Mouse (Mus musculus) layer of hippocampus, postnatal 14 days (tissue): ENCODE data around the gene Bcor. TPM values are rescaled to one million over a fixed set of nuclear protein-coding genes. Genes with fewer than 3 reads are reported as not detected.

Experiments
- DNase-seq, 2 experiments: peaks; one replicate each; pipeline ENCODE4 v3.0.0; 2021 to 2022; ENCODE audit warnings: low spot score in 2 of 2, mixed read lengths in 1 of 2
- total RNA-seq, 2 experiments: library from RNA; stranded (reverse); gene quantifications; 2 replicates each; pipeline ENCODE4 v1.2.3; 2021

The Bcor gene
- total RNA-seq, 2 experiments from 2014 or later, result 18.6 to 19.1 TPM

- no peak for DNase-seq
These were observed 31.7 kb downstream of the Bcor start for GRCm38 (mm10) chrX:12128165-12129083.

GRCm38 (mm10) chrX:12127799-12128164 is 32.4 kb downstream of the Bcor start:
- DNase-seq, result no peak

- no peak for DNase-seq
These were observed 33.0 kb downstream of the Bcor start for GRCm38 (mm10) chrX:12127106-12127670.

- DNase-seq, result no peak
These were observed 33.6 kb downstream of the Bcor start for GRCm38 (mm10) chrX:12126408-12127105.

GRCm38 (mm10) chrX:12124571-12124970 is 35.6 kb downstream of the Bcor start:
- DNase-seq, result no peak

GRCm38 (mm10) chrX:12123687-12124087 is 36.5 kb downstream of the Bcor start:
- no peak for DNase-seq

- DNase-seq, result no peak
These were observed 37.4 kb downstream of the Bcor start for GRCm38 (mm10) chrX:12122594-12123331.

- DNase-seq, result no peak
These were observed 40.7 kb downstream of the Bcor start for GRCm38 (mm10) chrX:12119476-12119875.

GRCm38 (mm10) chrX:12116128-12116527 is 44.0 kb downstream of the Bcor start:
- DNase-seq, result no peak

GRCm38 (mm10) chrX:12112166-12112565 is 48.0 kb downstream of the Bcor start:
- no peak for DNase-seq

GRCm38 (mm10) chrX:12110518-12110917 is 49.6 kb downstream of the Bcor start:
- DNase-seq, result no peak

- DNase-seq, result no peak
These were observed 54.8 kb downstream of the Bcor start for GRCm38 (mm10) chrX:12105358-12105757.

- no peak for DNase-seq
These were observed 63.2 kb downstream of the Bcor start for GRCm38 (mm10) chrX:12096783-12097526.

- no peak for DNase-seq
These were observed 66.8 kb downstream of the Bcor start for GRCm38 (mm10) chrX:12093371-12093770.

GRCm38 (mm10) chrX:12091431-12092061 is 68.6 kb downstream of the Bcor start:
- DNase-seq, result peak in 1 of 2 experiments; percentile 31

GRCm38 (mm10) chrX:12090871-12091404 is 69.2 kb downstream of the Bcor start:
- DNase-seq, result peak in 1 of 2 experiments; percentile 37

GRCm38 (mm10) chrX:12090151-12090870 is 69.8 kb downstream of the Bcor start:
- peak in 1 of 2 experiments; percentile 14 for DNase-seq

- peak in 1 of 2 experiments; percentile 25 for DNase-seq
These were observed 70.6 kb downstream of the Bcor start for GRCm38 (mm10) chrX:12089353-12090081.

GRCm38 (mm10) chrX:12089027-12089340 is 71.2 kb downstream of the Bcor start:
- DNase-seq, result no peak
